Mouse (Mus musculus) midbrain, embryonic 13.5 days (tissue): ENCODE data around the gene Sowahb. TPM values are rescaled to one million over a fixed set of nuclear protein-coding genes. Genes with fewer than 3 reads are reported as not detected.

Experiments used
- ATAC-seq: fragments of 200-750 bp; cut with Nextera tagmentation; 2 replicates; pipeline ENCODE4 v1.8.0; 2017; ENCODE audit warnings: mild to moderate bottlenecking, moderate TSS enrichment, moderate library complexity
- H3K27ac ChIP-seq: fragments of 300-500 bp; sonication (generic); 2 replicates; pipeline ENCODE4 v1.5.1; 2015; ENCODE audit warnings: inconsistent platforms, mild to moderate bottlenecking, moderate library complexity
- H3K27me3 ChIP-seq: fragments of 300-500 bp; sonication (generic); 2 replicates; pipeline ENCODE4 v1.6.1; 2015; ENCODE audit warnings: mild to moderate bottlenecking, inconsistent platforms
- H3K36me3 ChIP-seq: fragments of 300-500 bp; sonication (generic); 2 replicates; pipeline ENCODE4 v1.6.1; 2015; ENCODE audit warnings: mild to moderate bottlenecking, inconsistent platforms
- H3K4me1 ChIP-seq: fragments of 300-500 bp; sonication (generic); replicated peaks from 2 replicates; pipeline ENCODE4 v1.6.1; 2015; ENCODE audit warnings: inconsistent platforms
- H3K4me2 ChIP-seq: fragments of 300-500 bp; sonication (generic); replicated peaks from 2 replicates; pipeline ENCODE4 v1.6.1; 2015; ENCODE audit warnings: moderate library complexity, mild to moderate bottlenecking, inconsistent platforms
- H3K4me3 ChIP-seq: fragments of 300-500 bp; sonication (generic); replicated peaks from 2 replicates; pipeline ENCODE4 v1.5.1; 2015; ENCODE audit warnings: mild to moderate bottlenecking, inconsistent platforms
- H3K9ac ChIP-seq: fragments of 300-500 bp; sonication (generic); replicated peaks from 2 replicates; pipeline ENCODE4 v1.6.1; 2015; ENCODE audit warnings: mild to moderate bottlenecking, inconsistent platforms
- H3K9me3 ChIP-seq: fragments of 300-500 bp; sonication (generic); 2 replicates; pipeline ENCODE4 v1.6.1; 2016; ENCODE audit warnings: mild to moderate bottlenecking, inconsistent platforms
- WGBS: fragments of 180-500 bp; shearing (Covaris S2); methylation state at CpG from one replicate; pipeline ENCODE4 v1.1.7; 2015; 5-methylcytosine and 5-hydroxymethylcytosine counted together
- polyA plus RNA-seq: library from polyadenylated mRNA; unstranded; fragments of >200 nt; fragmentation: Nextera tagmentation; extraction: Ambion mirVana; gene quantifications from 2 replicates; pipeline ENCODE4 v1.2.1, GENCODE M21; 2015

Gene Sowahb
- polyA plus RNA-seq, 1 experiment from 2014 or later: not detected

GRCm38 (mm10) chr5:92994861-92995260 is 50.0 kb downstream of the Sowahb start:
- Histone ChIP-seq H3K27me3 (no peaks in the 10 kb centered on the region), H3K9ac (no peak overlapping the region), H3K4me2 (no peak overlapping the region), H3K4me1 (peaks cover 9% of the 10 kb centered on the region), H3K27ac (no peak overlapping the region), H3K36me3 (no peaks in the 10 kb centered on the region), H3K9me3 (no peaks in the 10 kb centered on the region), H3K4me3 (no peak overlapping the region)
- 89% methylated on average over 2 of the region's 2 CpGs for WGBS
- ATAC-seq: no peak

GRCm38 (mm10) chr5:92994309-92994708 is 50.5 kb downstream of the Sowahb start:
- Histone ChIP-seq H3K9me3 (no peaks in the 10 kb centered on the region), H3K4me2 (no peak overlapping the region), H3K27ac (no peak overlapping the region), H3K27me3 (no peaks in the 10 kb centered on the region), H3K4me3 (no peak overlapping the region), H3K36me3 (no peaks in the 10 kb centered on the region), H3K9ac (no peak overlapping the region), H3K4me1 (peaks cover 9% of the 10 kb centered on the region)
- ATAC-seq: no peak
- 82% methylated on average over 6 of the region's 6 CpGs for WGBS

GRCm38 (mm10) chr5:92992106-92992505 is 52.7 kb downstream of the Sowahb start:
- no peak overlapping the region for H3K4me3 ChIP-seq
- H3K4me2 ChIP-seq: no peak overlapping the region
- H3K27me3 ChIP-seq: no peaks in the 10 kb centered on the region
- peaks cover 9% of the 10 kb centered on the region for H3K4me1 ChIP-seq
- 89% methylated on average over 3 of the region's 3 CpGs for WGBS
- no peak overlapping the region for H3K27ac ChIP-seq
- no peaks in the 10 kb centered on the region for H3K36me3 ChIP-seq
- H3K9me3 ChIP-seq: no peaks in the 10 kb centered on the region
- no peak for ATAC-seq
- no peak overlapping the region for H3K9ac ChIP-seq

Other genes starting within 250 kb of the Sowahb start
- gene Sept11, start 48.4 kb upstream of the Sowahb start, polyA plus RNA-seq: 172 and 173 TPM in 2 replicates
- 143 and 152 TPM in 2 replicates for gene Ccni, start 161.5 kb upstream of the Sowahb start, polyA plus RNA-seq
- gene 2010109A12Rik, start 161.5 kb upstream of the Sowahb start, polyA plus RNA-seq: 2.4 and 3.5 TPM in 2 replicates
- 116 and 126 TPM in 2 replicates for gene Ccng2, start 222.2 kb upstream of the Sowahb start, polyA plus RNA-seq